Mouse (Mus musculus) stomach, adult 2 months (tissue): ENCODE measurements around the gene Gm49721. TPM values are rescaled to one million over a fixed set of nuclear protein-coding genes. Genes with fewer than 3 reads are reported as not detected.

Source experiments
- polyA plus RNA-seq: library from polyadenylated mRNA; depleted of rRNA; stranded (reverse); fragments of >200 nt; gene quantifications from 2 replicates; pipeline ENCODE4 v1.2.3, GENCODE M21; 2012; rRNA removed

Gm49721 gene
- 0.41 TPM in 1 of 2 replicates, not detected in the other for polyA plus RNA-seq

DNA sequence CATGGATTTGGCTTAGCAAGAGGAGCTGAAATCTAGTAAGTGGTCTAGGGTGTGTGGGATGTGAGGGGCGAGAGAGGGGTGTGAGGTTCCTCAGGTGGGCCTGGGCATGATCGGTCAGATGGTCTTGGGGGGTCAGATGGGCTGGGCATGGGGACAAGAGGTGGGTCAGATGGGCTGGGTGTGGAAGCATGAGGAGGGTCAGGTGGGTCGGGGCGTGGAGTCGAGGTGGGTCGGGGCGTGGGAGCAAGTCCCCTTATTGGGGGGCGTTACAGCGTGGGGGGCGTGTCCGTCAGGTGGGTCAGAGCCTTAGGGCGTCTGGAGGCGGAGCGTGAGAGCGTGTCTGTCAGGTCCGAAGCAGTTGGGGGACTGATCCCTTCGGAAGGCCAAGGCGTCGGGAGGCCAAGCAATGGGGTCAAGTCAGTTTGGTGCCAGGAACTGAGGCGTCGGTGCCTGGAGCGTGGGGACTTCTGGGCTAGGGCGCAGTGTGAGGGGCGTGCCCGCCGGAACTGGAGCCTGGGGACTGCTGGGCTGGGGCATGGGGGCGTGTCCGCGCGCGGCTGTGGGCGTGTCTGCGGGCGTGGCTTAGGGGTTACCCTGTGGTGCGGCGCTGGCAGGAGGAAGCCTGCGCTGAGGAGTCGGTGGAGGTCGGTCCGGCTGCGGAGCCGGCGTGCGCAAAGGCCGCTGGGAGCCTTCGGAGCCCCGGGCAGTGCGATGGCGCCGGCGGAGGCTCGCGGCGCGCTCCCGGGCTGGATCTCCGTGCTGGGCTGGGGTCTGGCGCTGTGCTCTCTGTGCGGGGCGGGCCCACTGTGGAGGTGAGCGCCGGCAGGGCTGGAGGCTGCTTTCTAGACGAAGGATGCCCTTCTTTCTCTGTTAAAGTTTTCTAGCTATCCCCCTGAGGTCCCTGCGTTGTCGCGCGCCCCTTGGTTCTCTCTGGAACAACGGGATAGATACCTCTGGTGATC is at the start of gene Gm49721:
Gene Gm49721, plus strand, starts transcription at position 618 of the 962 bp plus-strand sequence.

DNA sequence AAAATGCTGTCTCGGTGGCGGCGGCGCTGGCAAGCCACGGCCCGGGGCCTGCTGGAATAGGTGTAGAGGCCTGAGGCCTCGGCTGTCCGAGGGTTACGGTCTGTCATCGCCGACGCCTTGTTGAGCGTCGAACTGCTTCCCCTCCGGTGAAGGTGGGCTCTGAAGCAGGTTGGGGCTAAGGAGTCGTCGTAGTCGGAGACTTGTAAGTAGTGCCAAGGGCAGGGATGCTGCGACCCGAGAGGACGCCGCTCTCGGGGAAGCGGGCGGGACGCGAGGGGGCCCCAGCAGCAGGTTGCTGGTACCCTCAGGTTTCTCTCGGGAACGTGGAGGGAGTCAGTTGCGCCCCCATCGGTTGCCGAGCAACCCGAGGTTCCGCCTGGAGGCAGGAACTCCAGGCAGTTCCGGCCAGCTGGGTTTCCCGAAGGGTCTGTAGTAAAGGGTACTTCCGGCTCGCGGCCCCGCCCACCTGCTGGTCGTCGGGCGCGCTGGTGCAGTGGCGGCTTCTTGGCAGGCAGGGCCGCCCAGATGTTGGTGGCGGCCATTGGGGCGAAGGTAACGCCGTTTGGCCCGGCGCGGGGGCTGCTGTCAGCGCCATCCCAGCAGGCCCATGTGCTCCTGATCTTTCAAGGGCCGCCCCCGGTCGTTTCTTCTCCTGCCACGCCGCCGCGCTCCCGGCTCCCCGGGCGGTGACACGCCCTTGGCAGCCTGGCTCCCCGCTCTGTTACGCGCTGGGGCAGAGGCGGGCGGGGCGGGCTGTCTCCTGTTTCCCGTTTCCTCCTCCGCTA is 30.5 kb upstream of the Gm49721 start, which contains the start of gene Rsph3b:
Gene Rsph3b, minus strand, starts transcription at position 699 of the 785 bp plus-strand sequence.

DNA sequence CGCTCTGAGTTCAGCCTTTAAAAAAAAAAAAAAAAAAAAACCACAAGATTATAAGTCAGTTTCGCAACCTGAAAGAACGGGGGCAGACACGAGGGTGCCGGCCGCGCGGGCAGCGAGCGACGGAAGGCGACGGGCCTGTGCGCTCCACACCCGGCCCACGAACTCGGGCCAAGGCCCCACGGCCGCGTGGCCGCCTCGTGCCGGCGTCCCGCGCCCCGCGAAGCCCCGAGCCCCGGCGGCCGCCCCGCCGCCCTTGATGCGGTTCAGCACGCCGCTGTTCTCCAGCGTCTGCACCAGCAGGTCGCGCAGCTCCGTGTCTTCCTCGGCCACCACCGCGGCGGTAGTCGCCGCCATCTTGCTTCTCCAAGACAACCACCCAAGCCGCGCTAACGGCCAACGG is 17.9 kb upstream of the Gm49721 start, which contains the start of gene Tagap1:
Gene Tagap1, minus strand, starts transcription at position 381 of the 400 bp plus-strand sequence.

DNA sequence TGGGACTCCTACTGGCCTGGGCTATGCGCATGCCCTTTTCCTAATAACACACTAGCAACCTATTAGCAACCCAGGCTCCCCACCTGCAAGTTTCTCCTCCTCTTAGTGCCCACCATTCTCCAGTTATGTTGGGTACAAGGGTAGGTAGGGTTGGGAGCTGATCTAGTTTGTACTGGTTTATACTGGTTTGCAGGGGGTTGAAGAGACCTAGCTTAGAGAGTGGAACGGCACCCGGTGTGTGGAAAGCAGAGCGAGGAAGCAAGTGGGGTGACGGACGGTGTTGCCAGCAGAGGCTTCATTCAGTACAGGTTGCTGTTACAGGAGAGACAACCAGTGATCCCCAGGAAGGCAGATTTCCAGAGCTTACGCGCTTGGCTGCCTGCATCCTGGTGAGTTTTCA is 8.4 kb upstream of the Gm49721 start, which contains the start of gene Rnaset2b:
Gene Rnaset2b, plus strand, starts transcription at position 301 of the 400 bp plus-strand sequence.

DNA sequence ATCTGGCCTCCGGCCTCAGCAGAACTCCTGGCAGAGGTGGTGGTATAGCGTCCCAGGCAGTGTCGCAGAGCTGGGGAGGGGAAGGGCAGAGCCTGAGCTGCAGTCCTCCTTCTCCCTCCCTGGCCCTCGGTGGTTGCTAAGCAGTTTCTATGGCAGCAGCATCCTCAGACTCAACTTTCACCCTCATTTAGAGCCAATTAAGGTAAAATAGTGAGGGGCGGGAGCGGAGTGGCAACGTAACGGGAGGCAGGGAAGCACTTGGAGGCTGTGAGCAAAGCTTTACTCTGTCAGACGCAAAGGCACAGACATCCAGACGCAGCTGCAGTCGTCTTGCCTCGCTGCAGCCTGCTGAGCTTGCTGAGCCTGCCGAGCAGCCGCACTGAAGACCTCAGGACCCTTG is 46.6 kb downstream of the Gm49721 start, which contains the start of gene Gm1604a:
Gene Gm1604a, plus strand, starts transcription at position 312 of the 400 bp plus-strand sequence.

Other genes starting within 250 kb of the Gm49721 start
- 96.7 and 125 TPM in 2 replicates for gene Ezr, start 196.1 kb upstream of the Gm49721 start, polyA plus RNA-seq
- 17.3 and 18.9 TPM in 2 replicates for gene Rsph3b, start 30.2 kb upstream of the Gm49721 start, polyA plus RNA-seq
- 3.4 and 3.9 TPM in 2 replicates for gene Tagap1, start 17.7 kb upstream of the Gm49721 start, polyA plus RNA-seq
- gene Rnaset2b, start 8.3 kb upstream of the Gm49721 start, polyA plus RNA-seq, result 14.8 and 26.1 TPM in 2 replicates
- 0.13 TPM in 1 of 2 replicates, not detected in the other for gene Gm1604a, start 46.7 kb downstream of the Gm49721 start, polyA plus RNA-seq
- gene Rps6ka2, start 191.2 kb downstream of the Gm49721 start, polyA plus RNA-seq, result 2.3 and 2.5 TPM in 2 replicates